Mouse (Mus musculus): Measurements from ENCODE around the gene Hspa2. TPM values are rescaled to one million over a fixed set of nuclear protein-coding genes. Genes with fewer than 3 reads are reported as not detected.
"Not testable (repeated sequence)": the region's sequence is repeated elsewhere in the genome, so short reads cannot be mapped to it uniquely, and the experiment has no call there.

Hspa2 gene
- total RNA-seq, 4 experiments from 2014 or later = 93.5 to 105 (median 103) TPM

DNA sequence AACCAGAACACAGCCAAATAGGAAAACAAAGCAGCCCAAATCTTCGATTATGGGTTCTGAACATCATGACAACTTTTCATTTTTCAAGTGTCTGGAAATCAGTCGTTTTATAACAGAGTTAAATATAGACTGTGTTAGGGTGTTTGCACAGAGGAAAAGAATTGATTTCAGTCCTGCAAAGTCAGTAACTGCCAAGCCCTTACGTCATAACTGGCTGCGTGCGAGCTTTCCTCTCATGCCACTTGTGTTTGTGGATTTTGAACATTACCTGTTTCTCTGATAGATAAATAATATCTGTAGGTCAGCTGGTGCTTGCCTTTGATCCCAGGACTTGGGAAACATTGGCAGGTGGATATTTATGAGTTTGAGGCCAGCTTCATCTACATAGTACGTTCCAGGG lies 27.5 kb downstream of the Hspa2 start:
- DNase-seq (ENCODE audit: low spot score in 2 of 2) = peak in 1 of 2 experiments; percentile 27

- DNase-seq (ENCODE audit: low spot score in 2 of 2) = no peak
Observed at GRCm38 (mm10) chr12:76434111-76434510, 30.1 kb downstream of the Hspa2 start.

GRCm38 (mm10) chr12:76435084-76435483 lies 31.1 kb downstream of the Hspa2 start:
- DNase-seq (ENCODE audit: low spot score in 2 of 2) = no peak

GRCm38 (mm10) chr12:76435549-76435948 lies 31.6 kb downstream of the Hspa2 start:
- DNase-seq (ENCODE audit: low spot score in 2 of 2) = no peak

DNA sequence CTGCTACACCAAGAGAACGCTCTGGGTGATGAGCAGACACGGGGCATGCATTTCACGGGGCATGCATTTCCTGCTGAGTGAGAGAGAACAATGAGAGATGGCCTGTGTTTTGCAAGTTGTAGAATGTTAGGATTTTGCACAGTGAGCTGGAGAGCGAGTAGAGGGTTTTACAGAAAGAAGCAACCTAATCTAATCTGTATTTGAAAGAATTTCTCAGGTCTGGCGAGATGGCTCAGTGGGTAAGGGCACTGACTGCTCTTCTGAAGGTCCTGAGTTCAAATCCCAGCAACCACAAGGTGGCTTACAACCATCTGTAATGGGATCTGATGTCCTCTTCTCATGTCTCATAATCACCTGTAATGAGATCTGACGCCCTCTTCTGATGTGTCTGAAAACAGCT lies 39.5 kb downstream of the Hspa2 start:
- DNase-seq (ENCODE audit: low spot score in 2 of 2) = not testable (repeated sequence)

DNA sequence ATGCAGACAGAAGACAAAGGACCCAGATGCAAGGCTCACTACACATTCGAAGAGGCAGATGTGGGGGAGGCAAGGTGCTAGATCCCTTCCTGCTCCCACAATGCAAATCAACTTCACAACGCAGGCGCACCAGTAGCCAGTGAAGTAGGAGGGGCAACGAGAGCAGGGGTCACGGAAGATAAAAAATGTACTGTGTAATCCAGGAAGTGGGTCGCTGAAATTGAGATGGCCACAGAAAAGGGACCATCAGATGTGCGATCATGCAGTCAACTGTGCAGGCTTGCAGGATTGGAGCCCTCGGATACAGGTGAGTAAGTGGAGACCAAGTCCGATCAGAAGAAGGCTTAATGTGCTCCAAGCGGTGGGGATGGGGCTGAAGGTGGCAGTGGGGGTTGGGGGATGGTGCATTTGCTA lies 40.4 kb downstream of the Hspa2 start:
- DNase-seq (ENCODE audit: low spot score in 2 of 2) = no peak

DNA sequence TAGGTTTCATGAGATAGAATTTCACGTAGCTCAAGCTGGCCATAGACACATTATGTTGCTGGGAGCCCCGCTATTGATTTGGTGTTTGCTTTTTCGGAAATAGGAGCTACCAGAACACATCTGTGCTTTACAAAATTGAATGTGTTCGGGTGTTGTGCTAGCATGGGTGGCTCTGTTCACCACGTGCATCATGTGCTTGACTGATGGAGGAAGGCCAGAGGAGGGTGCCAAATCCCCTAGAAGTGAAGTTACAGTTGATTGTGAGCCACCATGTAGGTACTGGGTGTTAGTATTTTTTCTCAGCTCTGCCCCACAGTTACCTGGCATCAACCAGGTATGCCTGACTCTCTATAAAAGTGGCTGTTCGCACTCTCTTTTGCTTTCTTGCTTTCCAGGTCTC lies 40.9 kb downstream of the Hspa2 start:
- no peak for DNase-seq (ENCODE audit: low spot score in 2 of 2)

DNA sequence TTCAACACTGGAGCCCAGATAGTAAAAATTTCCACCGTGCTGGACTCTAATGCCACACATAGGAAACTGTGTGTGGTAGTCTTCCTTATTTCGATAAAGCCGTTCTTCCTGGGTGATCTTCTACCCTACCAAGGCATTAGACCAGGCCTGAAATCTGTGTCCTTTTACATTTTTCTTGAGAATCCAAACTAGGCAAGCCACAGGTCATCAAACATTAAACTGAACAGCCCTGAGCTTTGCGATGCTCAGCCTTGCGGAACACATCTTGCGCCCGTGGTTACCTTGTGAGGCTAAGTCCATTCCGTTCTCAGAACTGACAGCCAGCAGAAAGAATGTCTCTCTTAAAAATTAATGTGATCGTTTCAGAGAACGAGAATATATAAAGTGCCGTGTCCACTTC lies 42.2 kb downstream of the Hspa2 start:
- no peak for DNase-seq (ENCODE audit: low spot score in 2 of 2)

GRCm38 (mm10) chr12:76448127-76448526 lies 44.2 kb downstream of the Hspa2 start:
- no peak for DNase-seq (ENCODE audit: low spot score in 2 of 2)

DNA sequence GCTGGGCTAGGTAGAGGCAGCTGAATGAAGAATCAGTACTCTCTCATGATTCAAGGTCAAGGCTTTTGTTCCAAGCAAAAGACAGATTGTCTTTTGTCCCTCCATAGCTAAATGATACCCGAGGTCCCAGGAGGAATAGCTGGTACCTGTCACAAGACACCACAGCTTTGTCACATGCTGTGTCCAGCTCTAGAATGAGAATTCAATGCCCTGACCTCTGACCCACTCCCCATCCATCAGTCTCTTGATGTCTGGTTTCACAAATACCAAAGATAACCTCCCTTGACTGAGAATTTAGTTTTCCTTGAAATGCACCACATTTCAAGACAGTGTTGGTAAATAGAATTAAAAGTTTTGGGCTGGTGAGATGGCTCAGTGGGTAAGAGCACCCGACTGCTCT lies 48.2 kb downstream of the Hspa2 start:
- no peak for DNase-seq (ENCODE audit: low spot score in 2 of 2)

Other genes starting within 250 kb of the Hspa2 start
- under 1 TPM; 0.31 to 0.57 (median 0.42) TPM for gene Esr2, start 226.9 kb upstream of the Hspa2 start, total RNA-seq (2022)
- not detected for gene Tex21, start 157.4 kb upstream of the Hspa2 start, total RNA-seq (2022)
- 10 to 100 TPM; 46.4 to 50.7 (median 48.0) TPM for gene Mthfd1, start 148.9 kb upstream of the Hspa2 start, total RNA-seq (2022)
- 10 to 100 TPM; 51.1 to 58.4 (median 57.0) TPM for gene Akap5, start 79.3 kb upstream of the Hspa2 start, total RNA-seq (2022)
- gene Zbtb25, start 34.6 kb upstream of the Hspa2 start, total RNA-seq (2022) = 10 to 100 TPM; 19.4 to 22.5 (median 19.9) TPM
- gene Zbtb1, start 33.9 kb upstream of the Hspa2 start, total RNA-seq (2022) = 1 to 10 TPM; 7.2 to 8.1 (median 7.5) TPM
- 1 to 10 TPM; 1.9 to 3.2 (median 2.4) TPM for gene Ppp1r36, start 13.4 kb downstream of the Hspa2 start, total RNA-seq (2022)
- gene Plekhg3, start 126.7 kb downstream of the Hspa2 start, total RNA-seq (2022) = 10 to 100 TPM; 23.4 to 28.6 (median 24.9) TPM

Data from layer of hippocampus, adult 8-10 months (tissue).